Mouse (Mus musculus): ENCODE data around the gene Gdpd5.

- TF ChIP-seq POLR2A (IDR thresholded peaks at IDR 0.05; ENCODE audit: control insufficient read depth, extremely low read depth, insufficient read depth, low read length, poor library complexity) (no peak), CTCF (IDR thresholded peaks at IDR 0.05; ENCODE audit: borderline replicate concordance, control insufficient read depth, extremely low read depth, insufficient read depth, low read length, poor library complexity) (no peak)
These were observed 9.3 kb downstream of the Gdpd5 start for GRCm38 (mm10) chr7:99390559-99390958.
